Mouse (Mus musculus) c-Kit-positive CD71-positive TER-119-negative erythroid progenitor cells, embryonic 14.5 days (primary cell): ENCODE data around the gene Dmbx1.

ENCODE experiments used
- DNase-seq: peaks from one replicate; pipeline ENCODE4 v3.0.0-alpha.2; 2013; ENCODE audit warnings: low read depth

The Dmbx1 gene

GRCm38 (mm10) chr4:115938276-115939160 lies 1.2 kb downstream of the Dmbx1 start:
- DNase-seq: no peak

GRCm38 (mm10) chr4:115937061-115937976 lies 2.4 kb downstream of the Dmbx1 start:
- DNase-seq: no peak

- no peak for DNase-seq
These were observed 3.1 kb downstream of the Dmbx1 start for GRCm38 (mm10) chr4:115936646-115937045.

- DNase-seq: no peak
These were observed 3.7 kb downstream of the Dmbx1 start for GRCm38 (mm10) chr4:115935835-115936581.

- no peak for DNase-seq
These were observed 8.1 kb downstream of the Dmbx1 start for GRCm38 (mm10) chr4:115931556-115932088.

GRCm38 (mm10) chr4:115927637-115928036 lies 12.1 kb downstream of the Dmbx1 start:
- DNase-seq: no peak

GRCm38 (mm10) chr4:115923262-115923880 lies 16.4 kb downstream of the Dmbx1 start:
- DNase-seq: no peak

GRCm38 (mm10) chr4:115922688-115923087 lies 17.0 kb downstream of the Dmbx1 start:
- no peak for DNase-seq

GRCm38 (mm10) chr4:115919911-115920310 lies 19.8 kb downstream of the Dmbx1 start:
- DNase-seq: no peak

- DNase-seq: no peak
These were observed 28.1 kb downstream of the Dmbx1 start for GRCm38 (mm10) chr4:115911586-115911985.

GRCm38 (mm10) chr4:115908641-115909040 lies 31.1 kb downstream of the Dmbx1 start:
- DNase-seq: no peak

GRCm38 (mm10) chr4:115907994-115908393 lies 31.7 kb downstream of the Dmbx1 start:
- no peak for DNase-seq

GRCm38 (mm10) chr4:115906791-115907190 lies 32.9 kb downstream of the Dmbx1 start:
- DNase-seq: no peak

GRCm38 (mm10) chr4:115905701-115906100 lies 34.0 kb downstream of the Dmbx1 start:
- no peak for DNase-seq

- DNase-seq: no peak
These were observed 35.4 kb downstream of the Dmbx1 start for GRCm38 (mm10) chr4:115904375-115904774.

- peak; percentile 46 for DNase-seq
These were observed 36.9 kb downstream of the Dmbx1 start for GRCm38 (mm10) chr4:115902816-115903215.

GRCm38 (mm10) chr4:115897901-115898631 lies 41.7 kb downstream of the Dmbx1 start:
- DNase-seq: no peak

- no peak for DNase-seq
These were observed 45.4 kb downstream of the Dmbx1 start for GRCm38 (mm10) chr4:115894281-115894680.

GRCm38 (mm10) chr4:115890553-115890952 lies 49.2 kb downstream of the Dmbx1 start, which contains the start of gene 6430628N08Rik:
6430628N08Rik (plus strand) TSS chr4:115890665.
- DNase-seq: no peak

GRCm38 (mm10) chr4:115890066-115890465 lies 49.7 kb downstream of the Dmbx1 start:
- DNase-seq: no peak
